Mouse (Mus musculus): ENCODE results near the gene Map3k12. TPM values are rescaled to one million over a fixed set of nuclear protein-coding genes. Genes with fewer than 3 reads are reported as not detected.

The Map3k12 gene
- polyA plus RNA-seq, 1 experiment from 2014 or later = 3.1 TPM

DNA sequence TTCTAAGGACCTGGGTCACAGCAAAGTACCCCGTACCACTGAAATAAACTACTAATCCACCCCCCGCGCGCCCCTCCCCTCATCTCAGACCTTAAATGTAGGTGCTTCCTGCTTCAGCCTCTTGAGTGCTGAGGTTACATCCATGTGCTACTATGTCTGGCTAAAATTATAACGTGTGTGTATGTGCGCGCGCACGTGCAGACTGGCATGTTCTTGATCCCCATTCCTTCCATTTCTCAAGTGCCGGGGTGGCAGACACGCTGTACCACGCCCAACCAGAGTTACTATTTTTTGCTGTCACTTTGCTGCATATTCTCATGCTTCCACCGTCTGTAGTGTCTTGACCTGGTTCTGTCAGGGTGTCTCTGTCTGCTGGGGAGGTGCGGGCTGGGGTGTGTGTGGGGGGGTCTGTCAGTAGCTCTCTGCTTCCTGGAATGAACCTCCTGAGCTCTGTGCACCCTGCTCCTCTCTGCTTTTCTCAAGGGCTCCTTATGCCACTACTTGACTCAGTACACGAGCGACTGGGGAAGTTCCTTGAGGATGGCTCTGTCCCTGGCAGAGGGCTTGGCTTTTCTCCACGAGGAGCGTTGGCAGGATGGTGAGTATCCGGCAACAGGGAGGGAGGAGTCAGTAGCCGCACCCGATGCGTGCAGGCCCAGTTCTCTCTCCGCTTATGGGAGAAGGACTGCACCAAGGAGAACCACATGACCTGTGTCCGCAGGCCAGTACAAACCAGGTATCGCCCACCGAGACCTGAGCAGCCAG lies 65.0 kb downstream of the Map3k12 start:
- TF ChIP-seq CTCF (IDR thresholded peaks at IDR 0.05; ENCODE audit: low read depth) = no peak
- ATAC-seq = no peak
- H3K9ac ChIP-seq (ENCODE audit: low read depth, low read length) = no peak overlapping the region
- H3K4me3 ChIP-seq (ENCODE audit: low read depth, low read length) = no peak overlapping the region
- peak overlapping the region; percentile 41; the same call in 1 of the 2 replicates for H3K27ac ChIP-seq (ENCODE audit: low read depth, low read length)
- H3K36me3 ChIP-seq (ENCODE audit: control insufficient read depth, insufficient read depth) = no peaks in the 10 kb centered on the region
- H3K4me2 ChIP-seq (replicated peaks; ENCODE audit: low read depth) = no peak overlapping the region
- H3K27me3 ChIP-seq (replicated peaks; ENCODE audit: control insufficient read depth, insufficient read depth, low read length) = no peaks in the 10 kb centered on the region
- WGBS = 78% methylated on average over 26 of the region's 26 CpGs
- H3K9me3 ChIP-seq (ENCODE audit: control insufficient read depth) = no peaks in the 10 kb centered on the region
- H3K4me1 ChIP-seq (replicated peaks; ENCODE audit: control insufficient read depth, insufficient read depth, low read length) = no peaks in the 10 kb centered on the region

DNA sequence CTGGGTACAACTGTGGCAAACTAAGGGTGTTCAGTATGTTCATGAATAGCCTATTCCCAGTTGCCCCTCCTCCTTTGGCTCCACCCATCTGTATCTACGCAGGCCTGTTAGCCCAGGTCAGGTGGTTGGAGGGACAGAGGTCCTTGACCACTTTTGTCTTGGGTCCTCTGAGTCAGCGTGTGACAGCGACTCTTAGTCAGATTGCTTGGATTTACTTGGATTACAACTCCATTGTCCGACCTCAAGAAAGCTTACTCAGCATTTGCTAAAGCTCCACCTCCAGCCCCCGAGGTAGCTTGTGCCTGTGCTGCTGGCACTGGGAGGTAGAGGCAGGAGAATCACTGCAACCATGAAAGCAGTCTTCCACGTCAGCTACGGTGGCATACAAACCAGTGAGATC lies 65.9 kb downstream of the Map3k12 start:
- H3K9ac ChIP-seq (ENCODE audit: low read depth, low read length) = no peak overlapping the region
- no peak overlapping the region for H3K4me3 ChIP-seq (ENCODE audit: low read depth, low read length)
- ATAC-seq = peak; percentile 78
- H3K9me3 ChIP-seq (ENCODE audit: control insufficient read depth) = no peaks in the 10 kb centered on the region
- no peaks in the 10 kb centered on the region for H3K36me3 ChIP-seq (ENCODE audit: control insufficient read depth, insufficient read depth)
- H3K4me2 ChIP-seq (replicated peaks; ENCODE audit: low read depth) = peak overlapping the region; percentile 50
- H3K27me3 ChIP-seq (replicated peaks; ENCODE audit: control insufficient read depth, insufficient read depth, low read length) = no peaks in the 10 kb centered on the region
- no peaks in the 10 kb centered on the region for H3K4me1 ChIP-seq (replicated peaks; ENCODE audit: control insufficient read depth, insufficient read depth, low read length)
- peak overlapping the region; percentile 41 for H3K27ac ChIP-seq (ENCODE audit: low read depth, low read length)
- 20% methylated on average over 7 of the region's 7 CpGs for WGBS
- 0 out of 2 replicates have a peak, but pooled peaks have one; percentile 1 for TF ChIP-seq CTCF (IDR thresholded peaks at IDR 0.05; ENCODE audit: low read depth)

DNA sequence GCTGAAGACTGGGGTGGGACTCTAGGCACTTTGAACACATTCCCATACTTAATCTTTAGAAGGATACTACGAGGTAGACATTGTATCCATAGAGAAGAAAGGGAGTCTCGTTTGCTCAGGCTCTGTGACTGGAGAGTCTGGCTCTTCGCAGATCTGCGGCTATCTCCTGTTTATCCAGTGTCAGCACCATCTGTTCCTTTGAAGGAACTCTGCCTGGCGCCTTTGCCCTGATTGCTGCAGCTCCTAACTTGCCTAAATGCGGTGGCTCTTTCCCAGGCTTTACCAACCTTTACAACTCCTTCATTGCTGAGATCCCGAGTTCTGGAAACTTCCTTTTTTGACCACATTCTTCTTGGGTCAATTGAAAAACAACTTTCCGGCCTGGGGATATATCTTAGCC lies 67.5 kb downstream of the Map3k12 start:
- H3K27me3 ChIP-seq (replicated peaks; ENCODE audit: control insufficient read depth, insufficient read depth, low read length) = no peaks in the 10 kb centered on the region
- no peak overlapping the region for H3K27ac ChIP-seq (ENCODE audit: low read depth, low read length)
- no peak overlapping the region for H3K4me3 ChIP-seq (ENCODE audit: low read depth, low read length)
- H3K4me2 ChIP-seq (replicated peaks; ENCODE audit: low read depth) = no peak overlapping the region
- WGBS = 61% methylated on average over 8 of the region's 8 CpGs
- no peaks in the 10 kb centered on the region for H3K9me3 ChIP-seq (ENCODE audit: control insufficient read depth)
- no peak for TF ChIP-seq CTCF (IDR thresholded peaks at IDR 0.05; ENCODE audit: low read depth)
- H3K9ac ChIP-seq (ENCODE audit: low read depth, low read length) = no peak overlapping the region
- no peaks in the 10 kb centered on the region for H3K36me3 ChIP-seq (ENCODE audit: control insufficient read depth, insufficient read depth)
- no peaks in the 10 kb centered on the region for H3K4me1 ChIP-seq (replicated peaks; ENCODE audit: control insufficient read depth, insufficient read depth, low read length)
- no peak for ATAC-seq

Other genes starting within 250 kb of the Map3k12 start
- gene Gm9918, start 246.5 kb downstream of the Map3k12 start, polyA plus RNA-seq (2015; fragmentation: Nextera tagmentation; extraction: Ambion mirVana) = 0.07 TPM in 1 of 2 replicates, not detected in the other
- gene Mfsd5, start 237.6 kb downstream of the Map3k12 start, polyA plus RNA-seq (2015; fragmentation: Nextera tagmentation; extraction: Ambion mirVana) = 80.4 and 81.1 TPM in 2 replicates
- 4.7 and 5.4 TPM in 2 replicates for gene Espl1, start 220.8 kb downstream of the Map3k12 start, polyA plus RNA-seq (2015; fragmentation: Nextera tagmentation; extraction: Ambion mirVana)
- gene Pfdn5, start 190.9 kb downstream of the Map3k12 start, polyA plus RNA-seq (2015; fragmentation: Nextera tagmentation; extraction: Ambion mirVana) = 339 and 341 TPM in 2 replicates
- gene Myg1, start 185.4 kb downstream of the Map3k12 start, polyA plus RNA-seq (2015; fragmentation: Nextera tagmentation; extraction: Ambion mirVana) = 35.8 and 41.5 TPM in 2 replicates
- gene Aaas, start 166.3 kb downstream of the Map3k12 start, polyA plus RNA-seq (2015; fragmentation: Nextera tagmentation; extraction: Ambion mirVana) = 15.0 and 16.8 TPM in 2 replicates
- gene Sp7, start 149.9 kb downstream of the Map3k12 start, polyA plus RNA-seq (2015; fragmentation: Nextera tagmentation; extraction: Ambion mirVana) = 0.07 and 0.14 TPM in 2 replicates
- 5.6 and 5.8 TPM in 2 replicates for gene Sp1, start 110.9 kb downstream of the Map3k12 start, polyA plus RNA-seq (2015; fragmentation: Nextera tagmentation; extraction: Ambion mirVana)
- 0.35 and 0.50 TPM in 2 replicates for gene Amhr2, start 71.7 kb downstream of the Map3k12 start, polyA plus RNA-seq (2015; fragmentation: Nextera tagmentation; extraction: Ambion mirVana)
- 394 and 398 TPM in 2 replicates for gene Prr13, start 58.0 kb downstream of the Map3k12 start, polyA plus RNA-seq (2015; fragmentation: Nextera tagmentation; extraction: Ambion mirVana)
- gene Pcbp2, start 46.5 kb downstream of the Map3k12 start, polyA plus RNA-seq (2015; fragmentation: Nextera tagmentation; extraction: Ambion mirVana) = 109 and 115 TPM in 2 replicates
- gene Gm10337, start 13.3 kb downstream of the Map3k12 start, polyA plus RNA-seq (2015; fragmentation: Nextera tagmentation; extraction: Ambion mirVana) = 3.5 TPM in 1 of 2 replicates, not detected in the other
- gene Tarbp2, start 1.1 kb upstream of the Map3k12 start, polyA plus RNA-seq (2015; fragmentation: Nextera tagmentation; extraction: Ambion mirVana) = 50.2 and 50.4 TPM in 2 replicates
- gene Npff, start 7.9 kb upstream of the Map3k12 start, polyA plus RNA-seq (2015; fragmentation: Nextera tagmentation; extraction: Ambion mirVana) = 1.1 TPM in 2 replicates
- not detected in 2 replicates for gene Gm28047, start 108.0 kb upstream of the Map3k12 start, polyA plus RNA-seq (2015; fragmentation: Nextera tagmentation; extraction: Ambion mirVana)
- gene Atf7, start 108.4 kb upstream of the Map3k12 start, polyA plus RNA-seq (2015; fragmentation: Nextera tagmentation; extraction: Ambion mirVana) = 15.0 and 17.1 TPM in 2 replicates
- gene Atp5g2, start 155.3 kb upstream of the Map3k12 start, polyA plus RNA-seq (2015; fragmentation: Nextera tagmentation; extraction: Ambion mirVana) = 74.5 and 77.9 TPM in 2 replicates
- gene Calcoco1, start 205.1 kb upstream of the Map3k12 start, polyA plus RNA-seq (2015; fragmentation: Nextera tagmentation; extraction: Ambion mirVana) = 14.2 and 14.4 TPM in 2 replicates

Measured in intestine, postnatal 0 days (tissue).